Mouse (Mus musculus) liver, adult 10 weeks (tissue): ENCODE results near the gene Ndufs8. TPM values are rescaled to one million over a fixed set of nuclear protein-coding genes. Genes with fewer than 3 reads are reported as not detected.

Experiments
- polyA plus RNA-seq: library from polyadenylated mRNA; stranded (reverse); fragments of 350-450 nt; fragmentation: Illumina TruSeq; extraction: RNeasy Lipid Tissue Mini Kit (QIAGEN cat#74804); gene quantifications from one replicate; pipeline ENCODE4 v1.2.3, GENCODE M21; 2014; ENCODE audit warnings: low read depth, low replicate concordance

Ndufs8 gene
- 7.7 TPM for polyA plus RNA-seq

GRCm38 (mm10) chr19:3912337-3913204 is at the start of gene Ndufs8:
TSS of gene Ndufs8 (minus strand) at chr19:3912774.

GRCm38 (mm10) chr19:3958470-3958869 is 45.9 kb upstream of the Ndufs8 start, which contains the start of gene Aldh3b3:
TSS of gene Aldh3b3 (plus strand) at chr19:3958645.

GRCm38 (mm10) chr19:3935032-3935895 is 22.7 kb upstream of the Ndufs8 start, which contains the start of gene Unc93b1:
TSS of gene Unc93b1 (plus strand) at chr19:3935186.

GRCm38 (mm10) chr19:3929211-3929941 is 16.8 kb upstream of the Ndufs8 start, which contains the start of gene Aldh3b1:
TSS of gene Aldh3b1 (minus strand) at chr19:3929808.

GRCm38 (mm10) chr19:3906795-3907786 is 5.5 kb downstream of the Ndufs8 start, which contains the start of gene Tcirg1:
TSS of gene Tcirg1 (minus strand) at chr19:3907133.

Other genes with a start within 250 kb of the Ndufs8 start
- 1.5 TPM for gene Lrp5, start 226.2 kb downstream of the Ndufs8 start, polyA plus RNA-seq
- gene 1810055G02Rik, start 204.5 kb downstream of the Ndufs8 start, polyA plus RNA-seq, result 4.9 TPM
- 38.7 TPM for gene Kmt5b, start 145.4 kb downstream of the Ndufs8 start, polyA plus RNA-seq
- gene Chka, start 61.0 kb downstream of the Ndufs8 start, polyA plus RNA-seq, result 87.4 TPM
- gene Tcirg1, start 5.6 kb downstream of the Ndufs8 start, polyA plus RNA-seq, result 7.2 TPM
- gene Aldh3b1, start 17.0 kb upstream of the Ndufs8 start, polyA plus RNA-seq, result not detected
- gene Unc93b1, start 22.4 kb upstream of the Ndufs8 start, polyA plus RNA-seq, result 3.1 TPM
- gene Aldh3b3, start 45.9 kb upstream of the Ndufs8 start, polyA plus RNA-seq, result 0.64 TPM
- gene Aldh3b2, start 59.6 kb upstream of the Ndufs8 start, polyA plus RNA-seq, result not detected
- gene Acy3, start 73.8 kb upstream of the Ndufs8 start, polyA plus RNA-seq, result 15.3 TPM
- not detected for gene Tbx10, start 80.0 kb upstream of the Ndufs8 start, polyA plus RNA-seq
- gene Nudt8, start 87.8 kb upstream of the Ndufs8 start, polyA plus RNA-seq, result not detected
- gene Gm49405, start 87.9 kb upstream of the Ndufs8 start, polyA plus RNA-seq, result 0.13 TPM
- not detected for gene Doc2g, start 90.5 kb upstream of the Ndufs8 start, polyA plus RNA-seq
- gene Ndufv1, start 100.0 kb upstream of the Ndufs8 start, polyA plus RNA-seq, result 25.4 TPM
- gene Gstp1, start 125.2 kb upstream of the Ndufs8 start, polyA plus RNA-seq, result 51.4 TPM
- gene Gstp2, start 133.2 kb upstream of the Ndufs8 start, polyA plus RNA-seq, result 1.1 TPM
- 2.0 TPM for gene Gstp3, start 146.8 kb upstream of the Ndufs8 start, polyA plus RNA-seq
- not detected for gene Cabp2, start 168.8 kb upstream of the Ndufs8 start, polyA plus RNA-seq
- gene Cdk2ap2, start 184.4 kb upstream of the Ndufs8 start, polyA plus RNA-seq, result 1.9 TPM
- gene Pitpnm1, start 187.2 kb upstream of the Ndufs8 start, polyA plus RNA-seq, result 0.19 TPM
- 0.53 TPM for gene Aip, start 213.1 kb upstream of the Ndufs8 start, polyA plus RNA-seq
- not detected for gene Gpr152, start 227.0 kb upstream of the Ndufs8 start, polyA plus RNA-seq
- 0.26 TPM for gene Cabp4, start 231.3 kb upstream of the Ndufs8 start, polyA plus RNA-seq
- gene Coro1b, start 235.8 kb upstream of the Ndufs8 start, polyA plus RNA-seq, result 19.7 TPM
- gene Ptprcap, start 240.8 kb upstream of the Ndufs8 start, polyA plus RNA-seq, result 2.3 TPM